Mouse (Mus musculus): ENCODE results near the gene Cacna1h. TPM values are rescaled to one million over a fixed set of nuclear protein-coding genes. Genes with fewer than 3 reads are reported as not detected.

Cacna1h gene
- polyA plus RNA-seq, 2 experiments, result 0.50 to 1.2 TPM

DNA sequence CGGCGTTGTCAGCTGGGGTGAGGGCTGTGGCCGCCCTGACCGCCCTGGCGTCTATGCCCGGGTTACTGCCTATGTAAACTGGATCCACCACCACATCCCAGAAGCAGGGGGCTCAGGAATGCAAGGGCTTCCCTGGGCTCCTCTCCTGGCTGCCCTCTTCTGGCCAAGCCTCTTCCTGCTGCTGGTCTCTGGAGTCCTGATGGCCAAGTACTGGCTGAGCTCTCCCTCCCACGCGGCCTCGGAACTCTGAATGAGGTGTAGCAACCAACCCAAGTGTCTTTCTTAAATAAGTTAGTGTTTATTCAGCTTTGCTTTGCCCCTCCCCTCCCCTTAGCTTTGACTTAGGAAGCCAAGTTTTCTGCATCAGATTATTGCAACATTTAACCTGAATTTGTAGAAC, 59.6 kb downstream of the Cacna1h start:
- DNase-seq (ENCODE audit: low read depth in 3 of 3, low spot score in 3 of 3), result no peak
- TF ChIP-seq CTCF (IDR thresholded peaks at IDR 0.05; ENCODE audit: low read depth) (peak; percentile 34), EP300 (IDR thresholded peaks at IDR 0.05; ENCODE audit: low read depth) (no peak)
- no peaks in the 10 kb centered on the region for H3K36me3 ChIP-seq (replicated peaks; ENCODE audit: control insufficient read depth, insufficient read depth, low read depth)
- H3K27ac ChIP-seq, result no peak overlapping the region
- 42% methylated on average over 9 of the region's 9 CpGs for WGBS (ENCODE audit: insufficient replicate concordance)
- no peak overlapping the region for H3K4me3 ChIP-seq (ENCODE audit: insufficient read depth in 1 of 2, low read depth in 2 of 2, low read length in 2 of 2)
- no peak overlapping the region for H3K4me2 ChIP-seq (ENCODE audit: low read depth)
- no peaks in the 10 kb centered on the region; the same call in none of the 2 replicates for H3K9me3 ChIP-seq (ENCODE audit: control insufficient read depth, low read length)
- ATAC-seq (ENCODE audit: insufficient read depth), result no peak
- H3K4me1 ChIP-seq (replicated peaks; ENCODE audit: control insufficient read depth in 2 of 2, insufficient read depth in 2 of 2, low read length in 1 of 2), result no peaks in the 10 kb centered on the region
- no peak overlapping the region for H3K9ac ChIP-seq (replicated peaks)
- H3K27me3 ChIP-seq (ENCODE audit: control insufficient read depth, insufficient read depth, low read length), result no peaks in the 10 kb centered on the region; the same call in 1 of the 2 replicates

GRCm38 (mm10) chr17:25372491-25372890, 61.1 kb downstream of the Cacna1h start:
- Histone ChIP-seq H3K4me2 (ENCODE audit: low read depth) (no peak overlapping the region), H3K27me3 (ENCODE audit: control insufficient read depth, insufficient read depth, low read length) (no peaks in the 10 kb centered on the region; the same call in 1 of the 2 replicates), H3K4me1 (replicated peaks; ENCODE audit: control insufficient read depth in 2 of 2, insufficient read depth in 2 of 2, low read length in 1 of 2) (no peaks in the 10 kb centered on the region), H3K9ac (replicated peaks) (no peak overlapping the region), H3K36me3 (replicated peaks; ENCODE audit: control insufficient read depth, insufficient read depth, low read depth) (no peaks in the 10 kb centered on the region), H3K4me3 (ENCODE audit: insufficient read depth in 1 of 2, low read depth in 2 of 2, low read length in 2 of 2) (no peak overlapping the region), H3K9me3 (ENCODE audit: control insufficient read depth, low read length) (no peaks in the 10 kb centered on the region), H3K27ac (no peak overlapping the region)
- 0 out of 2 replicates have a peak, but pooled peaks have one; percentile 23 for ATAC-seq (ENCODE audit: insufficient read depth)
- no peak for DNase-seq (ENCODE audit: low read depth in 3 of 3, low spot score in 3 of 3)
- 55% methylated on average over 8 of the region's 8 CpGs for WGBS (ENCODE audit: insufficient replicate concordance)
- TF ChIP-seq CTCF (IDR thresholded peaks at IDR 0.05; ENCODE audit: low read depth) (no peak), EP300 (IDR thresholded peaks at IDR 0.05; ENCODE audit: low read depth) (no peak)

DNA sequence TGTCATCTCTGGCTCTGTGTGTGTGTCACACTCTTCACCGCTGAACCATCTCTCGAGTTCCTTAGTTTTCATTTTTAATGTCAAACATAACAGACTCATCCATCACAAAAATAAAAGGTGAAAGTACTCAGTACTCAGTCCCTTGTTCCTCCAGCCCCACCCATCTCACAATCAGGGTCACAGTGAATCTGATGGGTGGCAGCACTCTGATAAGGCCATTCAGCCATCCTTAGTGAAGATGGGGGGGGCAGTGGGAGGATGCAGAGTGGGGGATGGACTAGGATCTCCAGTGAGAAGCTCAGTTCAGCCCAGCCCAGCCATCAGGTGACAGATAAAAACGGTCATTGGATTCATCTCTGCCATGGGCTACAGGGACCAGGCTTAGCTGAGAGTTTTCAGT, 64.6 kb downstream of the Cacna1h start, which contains the start of gene Tpsg1:
TSS of gene Tpsg1 (plus strand) at position 301 of the 400 bp plus-strand sequence.
- ATAC-seq (ENCODE audit: insufficient read depth) (no peak), DNase-seq (ENCODE audit: low read depth in 3 of 3, low spot score in 3 of 3) (no peak)
- 49% methylated on average over 3 of the region's 3 CpGs for WGBS (ENCODE audit: insufficient replicate concordance)
- no peak within 1 kb of the TSS for H3K27ac ChIP-seq
- H3K9me3 ChIP-seq (ENCODE audit: control insufficient read depth, low read length), result no peaks in the 10 kb centered on the region
- no peaks in the 10 kb centered on the region for H3K4me1 ChIP-seq (replicated peaks; ENCODE audit: control insufficient read depth in 2 of 2, insufficient read depth in 2 of 2, low read length in 1 of 2)
- no peaks in the 10 kb centered on the region for H3K36me3 ChIP-seq (replicated peaks; ENCODE audit: control insufficient read depth, insufficient read depth, low read depth)
- TF ChIP-seq EP300 (IDR thresholded peaks at IDR 0.05; ENCODE audit: low read depth) (no peak), CTCF (IDR thresholded peaks at IDR 0.05; ENCODE audit: low read depth) (no peak)
- H3K4me2 ChIP-seq (ENCODE audit: low read depth), result no peak within 1 kb of the TSS
- H3K9ac ChIP-seq (replicated peaks), result no peak within 1 kb of the TSS
- no peak within 1 kb of the TSS for H3K4me3 ChIP-seq (ENCODE audit: insufficient read depth in 1 of 2, low read depth in 2 of 2, low read length in 2 of 2)
- no peaks in the 10 kb centered on the region; the same call in 1 of the 2 replicates for H3K27me3 ChIP-seq (ENCODE audit: control insufficient read depth, insufficient read depth, low read length)

GRCm38 (mm10) chr17:25366005-25366404, 67.6 kb downstream of the Cacna1h start, which contains the start of gene Tpsb2:
Gene Tpsb2 (plus strand): TSS chr17:25366305.
- Histone ChIP-seq H3K9ac (replicated peaks) (no peak within 1 kb of the TSS), H3K36me3 (replicated peaks; ENCODE audit: control insufficient read depth, insufficient read depth, low read depth) (no peaks in the 10 kb centered on the region), H3K27me3 (ENCODE audit: control insufficient read depth, insufficient read depth, low read length) (no peaks in the 10 kb centered on the region), H3K4me2 (ENCODE audit: low read depth) (no peak within 1 kb of the TSS), H3K4me1 (replicated peaks; ENCODE audit: control insufficient read depth in 2 of 2, insufficient read depth in 2 of 2, low read length in 1 of 2) (no peaks in the 10 kb centered on the region), H3K27ac (no peak within 1 kb of the TSS), H3K9me3 (ENCODE audit: control insufficient read depth, low read length) (no peaks in the 10 kb centered on the region), H3K4me3 (ENCODE audit: insufficient read depth in 1 of 2, low read depth in 2 of 2, low read length in 2 of 2) (no peak within 1 kb of the TSS)
- 49% methylated on average over 2 of the region's 2 CpGs for WGBS (ENCODE audit: insufficient replicate concordance)
- DNase-seq (ENCODE audit: low read depth in 3 of 3, low spot score in 3 of 3), result no peak
- TF ChIP-seq CTCF (IDR thresholded peaks at IDR 0.05; ENCODE audit: low read depth), result no peak
- TF ChIP-seq EP300 (IDR thresholded peaks at IDR 0.05; ENCODE audit: low read depth), result no peak
- ATAC-seq (ENCODE audit: insufficient read depth), result no peak

GRCm38 (mm10) chr17:25363726-25364125, 69.9 kb downstream of the Cacna1h start:
- Histone ChIP-seq H3K4me3 (ENCODE audit: insufficient read depth in 1 of 2, low read depth in 2 of 2, low read length in 2 of 2) (no peak overlapping the region), H3K27me3 (ENCODE audit: control insufficient read depth, insufficient read depth, low read length) (no peaks in the 10 kb centered on the region), H3K27ac (no peak overlapping the region), H3K36me3 (replicated peaks; ENCODE audit: control insufficient read depth, insufficient read depth, low read depth) (no peaks in the 10 kb centered on the region), H3K4me1 (replicated peaks; ENCODE audit: control insufficient read depth in 2 of 2, insufficient read depth in 2 of 2, low read length in 1 of 2) (no peaks in the 10 kb centered on the region), H3K4me2 (ENCODE audit: low read depth) (no peak overlapping the region), H3K9ac (replicated peaks) (no peak overlapping the region), H3K9me3 (ENCODE audit: control insufficient read depth, low read length) (no peaks in the 10 kb centered on the region)
- peak; percentile 86 for TF ChIP-seq CTCF (IDR thresholded peaks at IDR 0.05; ENCODE audit: low read depth)
- TF ChIP-seq EP300 (IDR thresholded peaks at IDR 0.05; ENCODE audit: low read depth), result no peak
- ATAC-seq (ENCODE audit: insufficient read depth) (no peak), DNase-seq (ENCODE audit: low read depth in 3 of 3, low spot score in 3 of 3) (peak in 1 of 3 experiments; percentile 6)
- 0% methylated on average over 1 of the region's 1 CpGs for WGBS (ENCODE audit: insufficient replicate concordance)

Data from liver, embryonic 14.5 days (tissue).